Mouse (Mus musculus): ENCODE measurements around the gene Prr5l.

DNA sequence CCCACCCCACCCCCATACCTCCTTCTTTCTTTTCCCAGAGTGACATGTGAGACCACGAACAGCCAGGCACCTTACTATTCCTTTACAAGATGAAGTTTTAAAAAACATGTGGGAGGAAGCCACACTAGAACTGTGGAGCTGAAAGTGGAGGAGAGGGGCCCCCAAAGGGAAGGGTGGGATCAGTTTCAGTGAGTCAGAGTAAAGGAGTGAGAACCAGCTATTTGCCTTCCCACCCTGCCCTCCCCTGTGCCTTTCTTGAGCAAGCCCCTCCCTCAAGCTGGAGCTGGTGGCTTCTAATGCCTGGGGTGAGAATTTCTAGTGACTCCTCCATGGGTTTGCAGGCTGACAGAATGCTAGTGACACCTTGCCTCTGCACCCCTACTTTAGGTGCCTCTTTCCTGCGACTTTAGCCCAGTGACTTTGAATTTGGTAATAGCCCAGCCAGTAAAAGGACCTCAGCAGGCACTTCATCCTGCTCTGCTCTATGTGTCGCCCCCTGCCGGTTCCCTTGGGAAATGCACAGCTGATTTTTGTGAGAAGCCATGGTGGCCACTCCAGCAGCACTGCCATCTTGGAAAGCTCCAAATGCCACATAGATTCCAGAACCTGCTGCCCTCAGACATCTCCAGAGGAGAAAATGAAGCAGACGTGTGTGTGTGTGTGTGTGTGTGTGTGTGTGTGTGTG, 67.4 kb downstream of the Prr5l start:
- TF ChIP-seq CTCF (IDR thresholded peaks at IDR 0.05; ENCODE audit: control insufficient read depth, insufficient read depth, insufficient read length) (no peak), MAX (IDR thresholded peaks at IDR 0.05) (no peak)
